In genomic region chr5:123104769-123105168, GRCm38 (mm10) we compare ENCODE assay signal across 33 mouse cellular contexts. TPM values are rescaled to one million over a fixed set of nuclear protein-coding genes. Genes with fewer than 3 reads are reported as not detected.
DNase-seq lines count a peak whose midpoint lies in the region; ATAC-seq lines count a peak whose summit lies in the region.
"Had no signal": no experiment of that assay in that cellular context is flagged by ENCODE, and none has a peak within 500 bp of the region (broad histone marks: within the 10 kb centered on the region; RNA-seq: fewer than 3 reads in every experiment).

No protein-coding gene starts in this region.

- no peaks in the 10 kb centered on the region for H3K27me3 ChIP-seq in heart, embryonic 12.5 days (replicated peaks)
- H3K27me3 ChIP-seq in heart, embryonic 14.5 days (ENCODE audit: control insufficient read depth, insufficient read depth, low read length), result no peaks in the 10 kb centered on the region
- H3K27me3 ChIP-seq: embryonic facial prominence, embryonic 15.5 days; forebrain, embryonic 12.5 days; limb, embryonic 13.5 days; stomach, embryonic 15.5 days had no signal

- no peaks in the 10 kb centered on the region for H3K9me3 ChIP-seq in heart, embryonic 12.5 days (replicated peaks)
- H3K9me3 ChIP-seq in heart, embryonic 14.5 days (ENCODE audit: control insufficient read depth, low read length), result no peaks in the 10 kb centered on the region
- H3K9me3 ChIP-seq: embryonic facial prominence, embryonic 15.5 days; forebrain, embryonic 12.5 days; limb, embryonic 13.5 days; stomach, embryonic 15.5 days had no signal

- H3K4me3 ChIP-seq in heart, embryonic 12.5 days, result no peak overlapping the region
- H3K4me3 ChIP-seq in heart, embryonic 14.5 days (ENCODE audit: control insufficient read depth in 1 of 2, insufficient read depth in 1 of 2, low read depth in 1 of 2, low read length in 2 of 2), result no peak overlapping the region
- H3K4me3 ChIP-seq: embryonic facial prominence, embryonic 15.5 days; forebrain, embryonic 12.5 days; limb, embryonic 13.5 days; stomach, embryonic 15.5 days had no signal

- H3K36me3 ChIP-seq in heart, embryonic 12.5 days, result peaks cover 6% of the 10 kb centered on the region
- peaks cover 5% of the 10 kb centered on the region; the same call in 1 of the 2 replicates for H3K36me3 ChIP-seq in heart, embryonic 14.5 days (ENCODE audit: control insufficient read depth, insufficient read depth, low read length)
- H3K36me3 ChIP-seq: forebrain, embryonic 12.5 days; stomach, embryonic 15.5 days had no signal

- H3K4me2 ChIP-seq in heart, embryonic 12.5 days, result no peak overlapping the region
- H3K4me2 ChIP-seq in heart, embryonic 14.5 days (ENCODE audit: low read length), result no peak overlapping the region
- H3K4me2 ChIP-seq: embryonic facial prominence, embryonic 15.5 days; forebrain, embryonic 12.5 days; limb, embryonic 13.5 days; liver, embryonic 11.5 days; stomach, embryonic 15.5 days had no signal

- no peak overlapping the region for H3K9ac ChIP-seq in heart, embryonic 12.5 days
- H3K9ac ChIP-seq in heart, embryonic 14.5 days (ENCODE audit: low read length), result no peak overlapping the region
- H3K9ac ChIP-seq: embryonic facial prominence, embryonic 15.5 days; forebrain, embryonic 12.5 days; forebrain, postnatal 0 days; stomach, embryonic 15.5 days had no signal

- peak; percentile 24 for DNase-seq in heart, adult 8-10 months (ENCODE audit: low spot score)
- DNase-seq in heart, postnatal 36 days, result no peak
- DNase-seq in heart, postnatal 14 days, result peak; percentile 36 to 56
- DNase-seq in ovary, adult 18-20 months (ENCODE audit: low spot score), result no peak
- DNase-seq in gastrocnemius, postnatal 25 days, result no peak
- DNase-seq: adrenal gland, postnatal 25 days; B cell, adult 2 months; cerebellum, adult 18-20 months; cerebellum, postnatal 14 days; forebrain, postnatal 0 days; kidney, adult 2 months; kidney, postnatal 4 days; lung, postnatal 10 days; midbrain, embryonic 14.5 days; retina, postnatal 1 day; right cerebral cortex, postnatal 14 days; thymus, postnatal 14 days had no signal

- intact Hi-C loops in heart, postnatal 36 days (cut with DNase I), result no loop called here
- intact Hi-C loops in heart, postnatal 14 days (cut with DNase I), result no loop called here

- H3K4me1 ChIP-seq in heart, embryonic 12.5 days (replicated peaks), result peaks cover 36% of the 10 kb centered on the region
- H3K4me1 ChIP-seq in heart, embryonic 14.5 days (ENCODE audit: control insufficient read depth in 2 of 2, insufficient read depth in 2 of 2, low read length in 2 of 2), result peaks cover 22 to 29% of the 10 kb centered on the region in 2 experiments

- ATAC-seq in heart, embryonic 12.5 days (ENCODE audit: insufficient number of reproducible peaks, low FRiP score), result 0 out of 2 replicates have a peak, but pooled peaks have one; percentile 31
- ATAC-seq in heart, embryonic 14.5 days (ENCODE audit: insufficient number of reproducible peaks, insufficient read depth, low FRiP score, low read depth), result 0 out of 2 replicates have a peak, but pooled peaks have one; percentile 48
- ATAC-seq: activated CD4-positive, CD25-positive, alpha-beta regulatory T cell, adult 4 months; forebrain, postnatal 0 days; hindbrain, embryonic 16.5 days had no signal

- WGBS in heart, embryonic 12.5 days, result 56% methylated on average over 6 of the region's 6 CpGs
- 47% methylated on average over 6 of the region's 6 CpGs for WGBS in heart, embryonic 14.5 days

- peak overlapping the region; percentile 9; the same call in 1 of the 2 replicates for H3K27ac ChIP-seq in heart, embryonic 12.5 days (ENCODE audit: poor library complexity, severe bottlenecking)
- no peak overlapping the region for H3K27ac ChIP-seq in heart, embryonic 14.5 days (replicated peaks in 1 of 2; ENCODE audit: control insufficient read depth in 1 of 2, insufficient read depth in 1 of 2, low read depth in 2 of 2, low read length in 2 of 2)
- H3K27ac ChIP-seq: embryonic facial prominence, embryonic 15.5 days; forebrain, embryonic 12.5 days; limb, embryonic 13.5 days; stomach, embryonic 15.5 days had no signal

RNA-seq across cellular contexts. Expression of gene Rhof, which starts 27.7 kb away (rescaled TPM):
- total RNA-seq in heart, adult 8-10 months (2022), result 1 to 10 TPM in 1 of 4 experiments, under 1 TPM in 3; 0.38 to 1.7 (median 0.68) TPM
- total RNA-seq in heart, postnatal 36 days (2021), result under 1 TPM; 0.44 to 0.68 TPM
- 1.0 and 1.3 TPM in 2 replicates for polyA plus RNA-seq in heart, embryonic 12.5 days (2016; fragmentation: Nextera tagmentation; extraction: Ambion mirVana)
- polyA plus RNA-seq in heart, embryonic 14.5 days (2014; fragmentation: Nextera tagmentation; extraction: Ambion mirVana), result 0.99 and 2.0 TPM in 2 replicates
- under 1 TPM; 0.48 to 0.61 TPM for total RNA-seq in heart, postnatal 14 days (2021)
- under 1 TPM; 0.23 to 0.38 TPM for total RNA-seq in gastrocnemius, postnatal 25 days (2021)

RNA-seq across cellular contexts. Expression of gene Tmem120b, which starts 36.6 kb away (rescaled TPM):
- total RNA-seq in heart, adult 8-10 months (2022), result 10 to 100 TPM in 1 of 4 experiments, 1 to 10 TPM in 3; 7.7 to 10.7 (median 8.4) TPM
- total RNA-seq in heart, postnatal 36 days (2021), result 10 to 100 TPM in 1 of 2 experiments, 1 to 10 TPM in 1; 7.3 to 10.7 TPM
- 12.9 and 13.0 TPM in 2 replicates for polyA plus RNA-seq in heart, embryonic 12.5 days (2016; fragmentation: Nextera tagmentation; extraction: Ambion mirVana)
- 10.8 and 11.3 TPM in 2 replicates for polyA plus RNA-seq in heart, embryonic 14.5 days (2014; fragmentation: Nextera tagmentation; extraction: Ambion mirVana)
- 10 to 100 TPM; 10.6 to 12.1 TPM for total RNA-seq in heart, postnatal 14 days (2021)
- total RNA-seq in gastrocnemius, postnatal 25 days (2021), result 10 to 100 TPM; 14.1 to 15.3 TPM

RNA-seq across cellular contexts. Expression of gene Setd1b, which starts 37.2 kb away (rescaled TPM):
- total RNA-seq in heart, adult 8-10 months (2022), result 10 to 100 TPM; 14.3 to 21.5 (median 18.2) TPM
- 10 to 100 TPM; 18.5 to 21.5 TPM for total RNA-seq in heart, postnatal 36 days (2021)
- 7.4 and 8.1 TPM in 2 replicates for polyA plus RNA-seq in heart, embryonic 12.5 days (2016; fragmentation: Nextera tagmentation; extraction: Ambion mirVana)
- polyA plus RNA-seq in heart, embryonic 14.5 days (2014; fragmentation: Nextera tagmentation; extraction: Ambion mirVana), result 7.9 and 9.3 TPM in 2 replicates
- 10 to 100 TPM; 18.1 to 21.3 TPM for total RNA-seq in heart, postnatal 14 days (2021)
- 1 to 10 TPM; 8.1 to 9.6 TPM for total RNA-seq in gastrocnemius, postnatal 25 days (2021)

RNA-seq across cellular contexts. Expression of gene Morn3, which starts 58.0 kb away (rescaled TPM):
- total RNA-seq in heart, adult 8-10 months (2022), result not detected
- total RNA-seq in heart, postnatal 36 days (2021), result not detected
- not detected in 2 replicates for polyA plus RNA-seq in heart, embryonic 12.5 days (2016; fragmentation: Nextera tagmentation; extraction: Ambion mirVana)
- 0.67 TPM in 1 of 2 replicates, not detected in the other for polyA plus RNA-seq in heart, embryonic 14.5 days (2014; fragmentation: Nextera tagmentation; extraction: Ambion mirVana)
- total RNA-seq in heart, postnatal 14 days (2021), result under 1 TPM in 1 of 2 experiments, not detected in 1; 0.93 TPM
- not detected for total RNA-seq in gastrocnemius, postnatal 25 days (2021)
- total RNA-seq: adrenal gland, postnatal 25 days; forebrain, postnatal 0 days; gastrocnemius, adult 8-10 months; layer of hippocampus, adult 8-10 months; left cerebral cortex, adult 8-10 months; left cerebral cortex, postnatal 36 days; monocyte, adult 5-6 weeks had no signal
- polyA plus RNA-seq: kidney, postnatal 0 days; limb, embryonic 13.5 days; liver, embryonic 11.5 days; liver, embryonic 16.5 days; midbrain, embryonic 14.5 days had no signal

Comparison
In these comparisons a context has a peak if more than half of its experiments do, and no peak if none do; other contexts are left out.
1. DNase-seq: peak in heart, adult 8-10 months (single experiment) and heart, postnatal 14 days (2 of 2); none in heart, postnatal 36 days (0 of 2), ovary, adult 18-20 months (single experiment) and gastrocnemius, postnatal 25 days (single experiment).